Mouse (Mus musculus): ENCODE measurements around the gene Clec14a. TPM values are rescaled to one million over a fixed set of nuclear protein-coding genes. Genes with fewer than 3 reads are reported as not detected.
A peak's percentile ranks its signal among the peaks of the same experiment; 100 is the strongest.

Gene Clec14a
- polyA plus RNA-seq, 1 experiment, result 140 TPM

DNA sequence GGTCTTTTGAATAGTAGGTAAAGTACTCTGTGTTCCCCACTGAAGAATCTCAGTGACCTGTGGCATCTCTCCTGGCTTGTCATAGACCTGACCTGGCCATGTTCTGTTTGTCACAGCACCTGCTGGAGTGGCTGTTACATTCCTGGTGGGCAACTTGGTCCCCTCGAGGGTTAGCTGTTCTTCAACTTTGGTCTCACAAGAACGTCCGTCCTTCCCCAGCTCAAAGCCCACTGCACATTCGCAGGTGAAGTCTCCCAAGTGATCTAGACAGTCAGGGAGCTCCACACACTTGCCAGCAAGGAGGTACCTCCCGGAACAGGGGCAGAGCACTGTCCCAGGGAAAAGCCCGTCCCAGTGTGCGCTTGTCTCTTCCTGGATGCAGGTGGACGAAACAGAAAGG is 1.3 kb downstream of the Clec14a start:
- TF ChIP-seq POLR2A (IDR thresholded peaks at IDR 0.05; ENCODE audit: borderline replicate concordance, extremely low read depth, low read depth, low read length), result no peak
- TF ChIP-seq CTCF (IDR thresholded peaks at IDR 0.05; ENCODE audit: insufficient read depth, low read length), result no peak
- peak; percentile 15 for DNase-seq
- H3K4me3 ChIP-seq (replicated peaks; ENCODE audit: extremely low read depth, low read depth, low read length), result peak overlapping the region; percentile 85
- peaks cover 3% of the 10 kb centered on the region; the same call in 1 of the 2 replicates for H3K4me1 ChIP-seq (ENCODE audit: control insufficient read depth, insufficient read depth, low read length)
- WGBS, result 19% methylated on average over 8 of the region's 8 CpGs

GRCm38 (mm10) chr12:58251901-58252300 is 17.2 kb downstream of the Clec14a start:
- no peak overlapping the region for H3K4me3 ChIP-seq (replicated peaks; ENCODE audit: extremely low read depth, low read depth, low read length)
- TF ChIP-seq POLR2A (IDR thresholded peaks at IDR 0.05; ENCODE audit: borderline replicate concordance, extremely low read depth, low read depth, low read length), result no peak
- TF ChIP-seq CTCF (IDR thresholded peaks at IDR 0.05; ENCODE audit: insufficient read depth, low read length), result no peak

DNA sequence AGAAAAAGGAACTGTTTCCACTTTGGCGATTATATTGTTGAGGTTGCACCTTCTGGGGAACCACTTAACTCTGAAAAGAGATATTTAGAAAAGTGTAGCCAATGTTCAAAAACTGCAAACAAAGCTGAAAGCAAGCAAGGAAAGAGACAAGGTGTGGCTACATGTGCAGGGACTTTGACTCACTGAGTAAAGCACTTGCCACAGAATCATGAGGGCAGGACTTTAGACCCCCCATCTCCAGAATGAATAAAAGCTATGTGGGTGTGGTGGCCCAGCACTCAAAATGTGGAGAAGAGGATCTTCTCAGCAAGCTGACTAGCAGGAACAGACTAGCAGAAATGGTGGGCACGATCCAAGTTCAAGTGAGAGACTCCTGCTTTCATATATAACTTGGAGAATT is 36.6 kb downstream of the Clec14a start:
- 80% methylated on average over 2 of the region's 2 CpGs for WGBS
- Histone ChIP-seq H3K4me3 (replicated peaks; ENCODE audit: extremely low read depth, low read depth, low read length) (no peak overlapping the region), H3K4me1 (ENCODE audit: control insufficient read depth, insufficient read depth, low read length) (no peaks in the 10 kb centered on the region)
- TF ChIP-seq POLR2A (IDR thresholded peaks at IDR 0.05; ENCODE audit: borderline replicate concordance, extremely low read depth, low read depth, low read length), result no peak
- no peak for TF ChIP-seq CTCF (IDR thresholded peaks at IDR 0.05; ENCODE audit: insufficient read depth, low read length)
- no peak for DNase-seq

More at GRCm38 (mm10) chr12:58251901-58252300, 17.2 kb downstream of the Clec14a start:
- no peak for DNase-seq
- no peaks in the 10 kb centered on the region for H3K4me1 ChIP-seq (ENCODE audit: control insufficient read depth, insufficient read depth, low read length)
- 88% methylated on average over 1 of the region's 1 CpGs for WGBS

GRCm38 (mm10) chr12:58225644-58226043 is 43.4 kb downstream of the Clec14a start:
- TF ChIP-seq CTCF (IDR thresholded peaks at IDR 0.05; ENCODE audit: insufficient read depth, low read length), result no peak
- no peak for TF ChIP-seq POLR2A (IDR thresholded peaks at IDR 0.05; ENCODE audit: borderline replicate concordance, extremely low read depth, low read depth, low read length)
- no peak for DNase-seq
- Histone ChIP-seq H3K4me3 (replicated peaks; ENCODE audit: extremely low read depth, low read depth, low read length) (no peak overlapping the region), H3K4me1 (ENCODE audit: control insufficient read depth, insufficient read depth, low read length) (no peaks in the 10 kb centered on the region)
- 86% methylated on average over 5 of the region's 5 CpGs for WGBS

DNA sequence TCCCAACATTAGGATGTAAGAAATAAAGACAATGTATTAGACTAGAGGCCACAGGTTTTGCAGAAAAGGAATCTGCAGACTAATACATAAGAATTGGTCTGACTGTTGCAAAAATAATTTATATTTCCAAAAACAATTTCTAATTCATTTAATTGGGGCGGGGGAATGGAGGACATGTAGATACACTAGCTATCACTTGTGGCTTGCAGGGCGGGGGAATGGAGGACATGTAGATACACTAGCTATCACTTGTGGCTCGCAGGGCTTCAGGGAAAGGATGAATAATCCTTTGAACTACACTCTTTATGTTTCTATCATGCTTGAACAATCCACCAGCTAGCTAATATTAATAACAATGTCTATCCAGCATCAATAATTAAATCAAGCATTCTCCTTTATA is 50.0 kb downstream of the Clec14a start:
- TF ChIP-seq CTCF (IDR thresholded peaks at IDR 0.05; ENCODE audit: insufficient read depth, low read length) (no peak), POLR2A (IDR thresholded peaks at IDR 0.05; ENCODE audit: borderline replicate concordance, extremely low read depth, low read depth, low read length) (no peak)
- no peak overlapping the region for H3K4me3 ChIP-seq (replicated peaks; ENCODE audit: extremely low read depth, low read depth, low read length)
- no peaks in the 10 kb centered on the region for H3K4me1 ChIP-seq (ENCODE audit: control insufficient read depth, insufficient read depth, low read length)
- DNase-seq, result no peak
- 83% methylated on average over 3 of the region's 3 CpGs for WGBS

- Histone ChIP-seq H3K4me1 (ENCODE audit: control insufficient read depth, insufficient read depth, low read length) (peaks cover 6% of the 10 kb centered on the region; the same call in 1 of the 2 replicates), H3K4me3 (replicated peaks; ENCODE audit: extremely low read depth, low read depth, low read length) (no peak overlapping the region)
- no peak for TF ChIP-seq POLR2A (IDR thresholded peaks at IDR 0.05; ENCODE audit: borderline replicate concordance, extremely low read depth, low read depth, low read length)
- TF ChIP-seq CTCF (IDR thresholded peaks at IDR 0.05; ENCODE audit: insufficient read depth, low read length), result no peak
- whole genome bisulfite sequencing, result 47% methylated on average over 2 of the region's 2 CpGs
- no peak for DNase-seq
Measured at GRCm38 (mm10) chr12:58216218-58216617, 52.9 kb downstream of the Clec14a start.

Other genes with a start within 250 kb of the Clec14a start
- 0.45 and 0.51 TPM in 2 replicates for gene Sstr1, start 57.5 kb downstream of the Clec14a start, polyA plus RNA-seq (2012; rRNA removed)

Data from lung, adult 2 months (tissue).